Mouse (Mus musculus): Measurements from ENCODE around the gene Mtmr11. TPM values are rescaled to one million over a fixed set of nuclear protein-coding genes. Genes with fewer than 3 reads are reported as not detected.
"Not testable (repeated sequence)": the region's sequence is repeated elsewhere in the genome, so short reads cannot be mapped to it uniquely, and the experiment has no call there.

Mtmr11 gene
- total RNA-seq, 2 experiments from 2014 or later: not detected

DNA sequence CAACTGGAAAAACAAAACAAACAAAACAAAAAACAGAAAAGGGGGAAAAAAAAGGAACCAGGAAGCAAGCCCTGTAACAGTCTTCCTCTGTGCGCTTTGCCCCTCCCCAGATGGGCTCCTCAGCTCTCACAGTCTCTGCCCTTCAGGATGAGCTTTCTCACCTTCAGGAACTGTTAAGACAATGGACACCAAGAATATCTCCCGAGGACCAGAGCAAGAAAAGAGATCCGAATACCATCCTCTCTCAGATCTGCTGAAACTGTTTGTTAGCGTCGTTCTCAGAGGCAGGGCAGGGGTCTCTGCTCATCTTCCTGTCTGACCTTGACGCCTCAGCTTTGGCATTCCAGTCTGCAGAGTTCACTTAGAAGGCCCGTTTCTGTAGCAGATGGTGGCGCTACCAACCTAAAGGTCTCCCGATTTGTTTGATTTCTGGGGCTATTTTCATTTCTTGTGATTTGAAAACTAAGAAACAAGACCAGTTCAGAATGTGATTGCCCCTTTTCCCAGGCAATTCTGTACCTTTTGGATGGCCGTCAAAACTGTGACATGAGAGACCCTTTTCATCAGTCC is 9.3 kb downstream of the Mtmr11 start:
- no peak for ATAC-seq (replicated peaks; ENCODE audit: poor library complexity, severe bottlenecking)

DNA sequence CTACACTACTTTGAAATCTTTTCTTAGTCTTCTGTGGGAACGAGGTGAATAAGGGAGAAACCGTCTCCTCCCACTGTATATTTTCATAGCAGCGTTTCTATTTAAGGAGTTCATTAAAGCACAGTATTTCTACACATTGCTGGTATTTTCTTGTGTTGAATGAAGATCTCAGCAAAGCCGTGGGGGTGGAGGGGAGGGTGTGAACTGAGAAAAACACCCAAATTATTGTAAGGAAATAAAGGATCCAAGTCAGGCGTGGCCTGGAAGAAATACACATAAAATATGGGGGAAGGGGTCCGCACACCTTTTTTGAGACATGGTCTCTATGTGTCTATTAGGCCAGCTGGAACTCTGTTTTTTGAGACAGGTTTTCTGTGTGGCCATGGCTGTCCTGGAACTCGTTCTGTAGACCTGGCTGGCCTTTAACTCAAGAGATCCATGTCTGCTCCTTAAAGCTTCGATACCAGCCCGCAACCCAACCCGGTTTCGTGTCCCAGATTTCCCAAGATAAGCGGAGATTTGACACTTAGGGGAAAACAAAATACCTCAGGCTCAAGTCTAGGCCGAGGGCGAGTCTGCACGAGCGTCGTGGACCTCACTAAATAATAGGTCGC is 9.9 kb downstream of the Mtmr11 start:
- no peak for ATAC-seq (replicated peaks; ENCODE audit: poor library complexity, severe bottlenecking)

DNA sequence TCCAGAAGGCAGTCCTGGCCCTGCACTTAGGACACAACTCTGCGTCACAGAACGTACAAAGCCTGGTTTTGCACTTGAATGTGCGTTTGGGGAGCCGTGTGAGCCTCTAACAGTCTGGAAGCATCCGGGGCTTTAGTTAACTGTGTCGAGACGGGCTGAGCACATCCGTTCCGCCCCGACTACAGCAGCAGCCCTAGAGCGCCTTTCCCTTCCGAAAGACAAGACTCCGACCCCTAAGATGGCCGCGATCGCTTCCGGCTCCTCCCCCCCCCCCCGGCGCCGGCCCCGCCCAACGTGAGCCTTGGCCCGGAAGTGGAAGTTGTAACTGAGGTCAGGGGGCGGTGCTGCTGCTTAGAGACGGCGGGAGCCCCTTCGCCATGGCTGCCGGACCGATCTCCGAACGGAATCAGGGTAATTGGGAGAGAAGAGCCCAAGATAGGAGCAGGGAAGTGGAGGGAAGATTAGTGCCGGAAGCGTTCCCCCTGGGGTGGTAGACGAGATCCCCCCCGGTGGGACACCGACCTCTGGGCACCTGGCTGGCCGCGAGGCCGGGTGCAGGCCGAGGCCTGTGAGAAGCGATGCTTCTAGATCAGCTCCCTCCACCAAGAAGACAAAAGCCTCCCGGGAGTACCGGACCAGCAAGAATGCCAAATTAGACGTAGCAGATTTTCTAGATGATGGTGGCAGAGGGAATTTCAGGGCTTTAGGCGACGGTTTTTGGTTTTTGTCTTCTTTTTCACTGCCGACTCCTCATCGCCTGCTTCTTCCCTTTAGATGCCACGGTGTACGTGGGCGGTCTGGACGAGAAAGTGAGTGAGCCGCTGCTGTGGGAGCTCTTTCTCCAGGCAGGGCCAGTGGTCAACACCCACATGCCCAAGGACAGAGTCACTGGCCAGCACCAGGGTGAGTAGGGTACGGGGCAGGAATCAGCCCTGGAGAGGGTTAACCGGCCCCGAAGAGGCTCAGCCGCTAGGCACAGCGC is 10.7 kb downstream of the Mtmr11 start, which contains the start of gene Sf3b4:
Sf3b4 (plus strand) TSS at position 136 of the 982 bp plus-strand sequence.
- ATAC-seq (replicated peaks; ENCODE audit: poor library complexity, severe bottlenecking): peak; percentile 93

DNA sequence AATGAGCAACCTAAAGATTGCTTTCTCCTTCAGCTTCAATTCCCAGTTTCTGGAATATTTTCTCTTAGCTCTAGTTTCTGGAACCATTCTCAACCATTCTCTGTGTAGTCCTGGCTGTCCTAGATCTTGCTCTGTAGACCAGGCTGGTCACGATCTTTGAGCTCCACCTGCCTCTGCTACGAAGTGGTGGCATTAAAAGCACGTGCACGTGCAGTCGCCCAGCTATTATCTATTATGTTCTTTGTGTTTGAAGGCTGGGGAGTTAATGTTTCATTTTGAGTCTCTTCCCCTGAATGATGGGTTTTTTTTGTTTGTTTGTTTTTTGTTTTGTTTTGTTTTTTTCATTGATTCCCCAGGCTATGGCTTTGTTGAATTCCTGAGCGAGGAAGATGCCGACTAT is 11.4 kb downstream of the Mtmr11 start:
- no peak for ATAC-seq (replicated peaks; ENCODE audit: poor library complexity, severe bottlenecking)

DNA sequence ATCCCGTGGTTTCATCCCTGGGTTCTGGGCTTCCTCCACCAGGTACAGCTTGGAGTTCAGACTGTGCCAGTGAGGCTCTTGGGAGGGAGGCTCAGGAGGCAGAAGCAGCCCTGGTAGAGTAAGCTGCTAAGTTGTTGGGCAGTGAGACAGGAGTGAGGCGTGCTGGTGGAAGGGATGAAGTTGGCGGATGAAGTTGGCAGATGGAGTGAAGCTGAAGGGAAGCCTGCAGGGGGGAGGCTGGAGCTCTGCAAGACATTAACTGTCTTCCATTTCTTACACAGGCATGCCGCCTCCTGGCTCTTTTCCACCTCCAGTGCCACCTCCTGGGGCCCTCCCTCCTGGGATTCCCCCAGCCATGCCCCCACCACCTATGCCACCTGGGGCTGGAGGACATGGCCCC is 12.2 kb downstream of the Mtmr11 start:
- ATAC-seq (replicated peaks; ENCODE audit: poor library complexity, severe bottlenecking): not testable (repeated sequence)

DNA sequence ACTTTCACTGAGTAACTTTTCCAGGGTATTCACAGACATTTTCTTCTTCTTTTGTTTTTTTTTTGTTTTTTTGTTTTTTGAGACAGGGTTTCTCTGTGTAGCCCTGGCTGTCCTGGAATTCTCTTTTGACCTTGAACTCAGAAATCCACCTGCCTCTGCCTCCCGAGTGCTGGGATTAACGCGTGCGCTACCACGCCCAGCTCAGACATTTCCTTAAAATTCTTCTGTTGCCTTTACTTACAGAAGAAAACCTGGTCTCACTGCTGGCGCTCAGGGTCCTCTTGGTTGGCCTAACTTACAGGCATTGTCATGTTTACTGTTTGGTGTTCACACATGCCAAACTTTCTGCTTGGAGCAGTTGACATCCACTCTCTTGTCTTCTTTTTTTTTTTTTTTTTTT is 13.4 kb downstream of the Mtmr11 start:
- ATAC-seq (replicated peaks; ENCODE audit: poor library complexity, severe bottlenecking): no peak

DNA sequence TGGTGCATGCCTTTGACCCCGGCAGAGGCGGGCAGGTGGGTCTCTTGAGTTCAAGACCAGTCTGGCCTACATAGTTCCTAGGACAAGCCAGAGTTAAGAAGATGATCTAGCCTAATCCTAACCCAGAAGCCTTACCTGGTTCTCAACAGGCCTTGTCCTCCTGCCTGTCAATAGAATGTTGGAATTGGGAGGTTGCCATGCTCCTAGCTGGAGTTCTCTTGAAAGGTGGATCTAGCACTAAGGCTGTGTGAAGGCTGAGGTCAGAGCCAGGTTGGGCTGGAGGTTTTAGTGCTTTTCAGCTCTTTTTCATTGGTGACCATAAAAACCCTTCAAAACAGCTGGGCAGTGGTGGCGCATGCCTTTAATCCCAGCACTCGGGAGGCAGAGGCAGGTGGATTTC is 16.6 kb downstream of the Mtmr11 start:
- no peak for ATAC-seq (replicated peaks; ENCODE audit: poor library complexity, severe bottlenecking)

DNA sequence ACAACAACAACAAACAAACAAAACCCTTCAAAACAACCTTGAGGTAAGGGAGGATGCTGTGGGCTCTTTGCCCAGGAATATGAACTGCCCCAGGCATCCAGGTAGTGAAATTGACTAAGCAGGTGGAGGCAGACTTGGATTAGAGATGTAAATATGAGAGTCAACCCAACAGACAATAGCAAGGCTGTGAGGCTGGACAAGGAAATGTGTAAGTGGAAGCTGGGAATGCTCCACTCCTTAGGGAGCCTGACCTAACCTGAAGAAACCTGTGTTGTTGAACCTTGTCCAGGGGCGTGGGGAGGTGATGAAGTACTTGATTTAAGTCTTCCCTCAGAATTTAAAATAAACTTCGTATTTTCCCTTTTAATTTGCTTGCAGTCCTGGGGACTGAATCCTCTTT is 17.1 kb downstream of the Mtmr11 start:
- no peak for ATAC-seq (replicated peaks; ENCODE audit: poor library complexity, severe bottlenecking)

DNA sequence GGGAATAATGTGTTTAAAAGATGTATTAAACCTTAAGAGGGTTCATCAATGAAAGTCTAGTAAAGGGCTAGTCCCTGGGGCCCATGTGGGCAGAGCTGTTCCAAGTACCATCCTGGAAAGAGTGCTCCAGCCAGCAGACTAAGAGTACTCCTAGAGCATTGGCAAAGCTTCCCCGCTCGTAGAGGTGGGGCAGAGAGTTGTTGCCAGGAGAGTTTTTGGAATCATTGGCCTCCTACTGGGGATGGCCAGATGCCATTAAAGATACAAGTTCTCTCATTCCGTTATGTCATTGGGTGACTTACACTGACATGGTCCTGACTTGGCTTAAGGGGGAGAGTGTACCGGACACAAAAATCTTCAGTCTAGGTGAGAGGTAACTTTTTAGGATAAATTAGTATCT is 17.7 kb downstream of the Mtmr11 start:
- ATAC-seq (replicated peaks; ENCODE audit: poor library complexity, severe bottlenecking): no peak

DNA sequence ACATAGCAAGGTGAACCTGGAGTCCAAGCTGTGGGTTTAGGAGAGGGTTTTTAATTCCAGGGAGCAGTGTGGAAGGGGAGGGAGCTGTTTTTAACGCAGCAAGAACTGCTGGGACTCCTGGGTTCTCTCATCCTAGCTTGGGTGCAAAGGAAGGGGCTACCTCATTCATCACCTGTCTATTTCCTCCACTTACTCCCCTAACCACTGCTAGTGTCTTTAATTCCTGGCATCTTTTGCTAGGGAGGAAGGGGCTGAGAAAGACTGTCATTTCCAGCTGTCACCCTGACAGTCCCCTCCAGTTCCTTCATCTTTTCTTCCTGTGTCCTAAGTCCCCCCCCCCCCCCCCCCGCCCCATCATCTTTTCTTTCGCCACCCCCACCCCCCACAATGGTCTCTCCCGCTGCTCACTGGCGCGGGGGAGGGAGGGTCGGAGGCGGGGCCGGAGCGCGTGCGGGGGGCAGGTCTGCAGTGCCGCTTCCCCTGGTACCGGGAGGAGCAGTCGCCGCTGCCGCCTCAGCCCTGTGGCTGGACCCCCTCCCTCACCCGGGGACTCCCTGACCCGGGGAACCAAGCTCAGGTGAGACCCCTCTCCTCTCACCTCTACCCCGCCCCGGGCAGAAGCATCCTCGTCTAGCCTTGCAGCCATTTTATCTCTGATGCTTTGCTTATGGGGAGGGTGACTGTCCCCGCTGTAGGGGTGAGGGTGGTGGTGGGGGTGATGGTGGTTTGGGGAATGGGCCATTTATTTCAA is 19.1 kb downstream of the Mtmr11 start, which contains the start of gene Sv2a:
Sv2a (plus strand) TSS at position 425 of the 751 bp plus-strand sequence.
- ATAC-seq (replicated peaks; ENCODE audit: poor library complexity, severe bottlenecking): peak; percentile 73

DNA sequence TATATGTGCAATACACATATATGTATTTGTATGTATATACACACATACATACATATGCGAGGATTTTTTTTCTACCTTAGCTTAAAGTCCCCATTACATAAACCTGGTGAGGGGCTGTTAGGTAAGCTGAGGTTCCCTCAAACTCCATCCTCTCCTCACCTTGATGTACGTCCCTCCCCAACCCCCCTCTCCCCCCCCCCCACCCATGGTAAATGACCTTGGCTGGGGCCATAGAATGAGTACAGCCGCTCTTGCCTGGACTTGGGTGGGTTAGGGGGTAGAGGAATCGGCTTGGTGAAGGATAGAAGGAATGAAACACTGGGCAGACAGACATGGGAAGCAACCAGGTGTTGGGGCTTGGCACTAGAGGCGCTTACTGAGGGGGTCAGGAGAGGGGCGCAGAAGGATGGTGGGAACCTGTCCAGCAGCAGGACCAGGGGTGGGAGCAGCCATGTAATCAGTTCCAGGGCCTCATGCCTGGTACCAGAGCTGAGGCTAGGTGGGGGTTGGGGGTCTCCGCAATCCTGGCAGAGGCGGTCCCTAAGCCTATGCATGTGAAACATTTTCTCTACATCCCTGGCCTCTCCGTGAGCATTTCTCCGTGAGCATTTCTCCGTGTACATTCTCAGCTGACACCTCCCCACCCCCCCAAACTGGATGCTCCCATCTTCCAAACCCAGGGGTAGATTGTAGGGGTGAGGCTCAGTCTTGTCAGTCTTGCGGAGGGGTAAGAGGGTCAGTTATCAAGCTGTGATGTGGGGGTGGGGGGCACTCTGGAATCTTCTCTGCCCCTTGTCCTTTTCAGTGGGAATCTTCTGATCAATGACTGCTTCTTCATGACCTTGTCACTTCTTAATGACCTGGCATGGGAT is 19.9 kb downstream of the Mtmr11 start:
- ATAC-seq (replicated peaks; ENCODE audit: poor library complexity, severe bottlenecking): no peak

DNA sequence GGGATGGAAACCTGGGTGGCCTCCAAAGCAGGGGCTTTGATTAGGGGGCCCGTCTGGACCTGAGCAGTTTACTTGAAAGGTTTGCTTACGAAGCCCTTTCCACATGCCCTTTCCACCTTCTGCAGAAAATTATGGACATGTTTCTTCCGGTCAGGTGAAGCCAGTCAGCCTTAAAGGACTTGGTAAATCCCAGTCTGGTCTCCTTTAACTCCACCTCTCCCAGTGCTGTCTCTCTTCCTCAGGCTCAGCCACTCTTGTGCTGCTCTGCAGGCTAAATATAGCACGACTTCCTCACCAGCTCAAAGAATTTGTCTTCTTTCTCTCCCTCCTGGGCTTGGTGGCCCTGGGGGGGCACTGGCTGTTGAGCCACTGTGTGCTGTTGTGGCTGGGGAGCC is 20.6 kb downstream of the Mtmr11 start:
- ATAC-seq (replicated peaks; ENCODE audit: poor library complexity, severe bottlenecking): peak; percentile 18; the same call in 1 of the 2 replicates

DNA sequence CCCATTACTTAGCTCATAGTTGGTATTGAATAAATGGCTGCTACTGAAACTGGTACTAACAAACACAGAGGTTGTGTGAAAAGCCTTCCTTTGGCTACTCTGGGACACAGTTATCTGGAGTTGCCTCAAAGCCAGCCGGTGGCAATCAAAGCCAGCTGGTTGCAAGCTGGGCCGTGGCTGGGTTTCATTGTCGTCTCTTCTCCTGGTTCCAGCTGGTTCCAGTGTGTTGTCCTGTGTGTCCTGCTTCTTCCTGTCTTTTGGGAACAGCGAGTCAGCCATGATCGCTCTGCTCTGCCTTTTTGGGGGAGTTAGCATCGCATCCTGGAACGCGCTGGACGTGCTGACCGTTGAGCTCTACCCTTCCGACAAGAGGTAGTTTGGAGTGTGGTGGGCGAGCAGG is 31.2 kb downstream of the Mtmr11 start:
- no peak for ATAC-seq (replicated peaks; ENCODE audit: poor library complexity, severe bottlenecking)

DNA sequence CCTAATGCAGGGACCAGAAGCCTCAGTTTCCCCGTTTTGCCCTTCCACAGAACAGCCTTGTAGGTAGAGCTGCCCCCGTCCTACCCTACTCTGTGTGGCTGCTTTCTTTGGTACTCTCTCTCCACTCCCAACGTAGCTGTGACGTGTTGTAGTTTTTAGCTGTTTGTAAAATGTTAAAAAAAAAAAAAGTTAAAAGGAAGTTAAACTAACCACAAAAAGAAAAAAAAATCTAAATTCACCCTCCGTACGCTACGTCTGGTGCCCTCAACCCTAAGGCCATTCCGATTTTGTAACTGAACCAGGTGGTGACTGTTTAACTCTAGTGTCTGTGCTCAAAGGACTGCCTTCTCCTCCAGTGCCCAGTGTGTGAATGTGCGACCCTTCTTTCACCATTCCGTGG is 33.2 kb downstream of the Mtmr11 start:
- peak; percentile 54 for ATAC-seq (replicated peaks; ENCODE audit: poor library complexity, severe bottlenecking)

DNA sequence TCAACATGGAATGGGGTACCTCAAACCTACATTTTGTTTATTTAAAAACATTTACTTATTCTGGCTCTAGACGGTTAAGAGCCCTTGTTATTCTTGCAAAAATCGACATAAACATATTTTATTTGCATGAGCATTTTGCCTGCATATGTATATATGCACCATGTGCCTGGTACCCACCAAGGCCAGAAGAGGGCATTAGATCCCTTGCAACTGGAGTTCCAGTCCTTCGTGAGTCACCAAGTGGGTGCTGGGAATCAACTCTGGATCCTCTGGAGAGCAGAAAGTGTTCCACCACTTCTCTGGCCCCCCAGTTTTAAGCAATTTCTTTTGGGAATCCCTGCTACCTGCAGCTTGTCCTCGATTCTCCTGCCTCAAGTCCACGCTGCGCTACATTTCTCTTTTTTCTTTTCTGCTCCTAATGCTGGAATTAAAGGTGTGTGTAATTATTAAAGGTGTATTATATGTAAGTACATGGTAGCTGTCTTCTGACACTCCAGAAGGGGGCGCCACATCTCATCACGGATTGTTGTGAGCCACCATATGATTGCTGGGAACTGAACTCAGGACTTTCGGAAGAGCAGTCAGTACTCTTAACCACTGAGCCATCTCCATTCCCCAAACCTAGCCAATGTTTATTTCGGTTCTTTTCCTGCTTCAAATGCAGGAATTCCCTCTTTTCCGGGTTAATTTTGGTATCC is 34.0 kb downstream of the Mtmr11 start:
- no peak for ATAC-seq (replicated peaks; ENCODE audit: poor library complexity, severe bottlenecking)

DNA sequence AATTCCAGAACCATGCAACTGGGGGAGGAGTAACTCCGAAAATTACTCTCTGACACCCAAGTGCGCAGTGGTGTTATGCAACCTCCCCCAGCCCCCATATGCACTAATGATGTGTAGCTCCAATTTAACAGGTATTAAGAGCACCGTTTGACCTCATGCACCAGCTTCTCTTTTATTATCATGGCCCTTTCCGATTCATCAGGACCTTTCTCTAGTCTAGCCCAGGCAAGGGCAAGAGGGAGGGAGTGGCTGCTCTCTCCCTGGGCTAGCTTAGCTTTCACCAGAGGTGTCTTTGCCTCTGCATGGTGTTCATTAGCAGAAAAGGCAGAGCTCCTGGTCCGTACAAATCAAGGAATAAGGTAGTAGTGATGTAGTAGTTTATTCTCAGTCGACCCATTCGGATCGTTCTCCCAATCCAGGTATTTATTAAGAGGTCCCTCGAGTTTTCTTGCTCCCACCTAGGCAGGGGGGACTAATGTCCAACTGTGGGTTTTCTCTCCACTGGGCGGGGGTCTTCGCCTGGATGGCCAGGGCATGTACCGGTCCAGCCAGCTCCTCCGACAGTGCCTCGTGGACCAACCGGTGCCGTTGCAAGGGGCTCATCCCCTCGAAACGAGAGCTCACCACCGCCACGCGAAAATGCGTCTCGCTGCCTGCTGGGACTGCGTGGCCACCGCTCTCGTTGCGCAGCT is 34.8 kb downstream of the Mtmr11 start:
- ATAC-seq (replicated peaks; ENCODE audit: poor library complexity, severe bottlenecking): no peak

DNA sequence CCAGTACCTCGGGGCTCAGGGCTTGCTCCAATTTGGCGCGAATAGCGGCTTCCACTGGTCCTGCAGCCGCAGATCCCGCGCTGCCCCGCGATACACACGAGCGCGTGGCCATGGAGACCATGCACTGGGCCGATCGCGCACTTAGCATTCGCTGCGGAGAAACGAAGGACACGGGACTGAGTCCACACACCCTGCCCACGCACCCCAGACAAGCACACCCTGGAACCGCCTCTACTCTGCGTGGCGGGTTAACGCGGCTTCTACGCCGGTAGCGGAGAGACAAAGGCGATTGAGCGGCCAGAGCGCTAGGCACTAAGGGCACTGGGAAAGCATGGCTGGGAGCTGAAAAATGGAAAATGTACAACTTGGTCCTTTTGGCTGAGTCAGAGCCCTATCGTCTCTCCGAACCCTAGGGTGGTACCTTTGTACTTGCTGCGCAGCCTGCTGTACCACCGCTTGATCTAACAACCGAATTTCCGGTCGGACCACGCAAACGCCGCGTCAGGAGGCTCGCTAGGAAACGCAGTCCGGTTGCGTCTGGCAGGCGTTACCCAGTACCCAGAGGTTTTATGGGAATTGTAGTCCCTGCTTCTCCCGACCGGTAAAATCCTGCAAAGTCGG is 35.4 kb downstream of the Mtmr11 start:
- ATAC-seq (replicated peaks; ENCODE audit: poor library complexity, severe bottlenecking): peak; percentile 68

DNA sequence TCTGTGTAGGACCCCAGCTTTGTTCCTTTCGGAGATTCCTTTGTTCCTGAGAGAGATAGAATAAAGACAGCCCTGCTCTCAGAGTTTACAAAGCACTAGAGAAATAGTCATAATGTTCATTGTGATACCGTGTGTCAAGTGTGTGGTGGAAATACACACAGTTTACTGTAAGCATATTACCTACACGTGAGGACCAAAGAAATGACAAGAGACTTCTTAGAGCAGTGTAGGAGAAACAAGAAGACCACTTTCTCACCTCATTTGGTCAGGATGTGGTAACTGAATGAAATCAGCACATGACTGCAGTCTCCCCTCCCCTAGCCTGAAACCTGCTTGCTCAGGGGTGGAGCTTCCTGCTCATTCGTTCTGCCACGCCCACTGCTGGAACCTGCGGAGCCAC is 36.4 kb downstream of the Mtmr11 start:
- peak; percentile 49 for ATAC-seq (replicated peaks; ENCODE audit: poor library complexity, severe bottlenecking)
